Mouse (Mus musculus): Measurements from ENCODE around the gene Brd2. TPM values are rescaled to one million over a fixed set of nuclear protein-coding genes. Genes with fewer than 3 reads are reported as not detected.
A peak's percentile ranks its signal among the peaks of the same experiment; 100 is the strongest.

The Brd2 gene
- total RNA-seq, 2 experiments from 2014 or later = 213 to 224 TPM

GRCm38 (mm10) chr17:34133289-34133688 lies 10.9 kb upstream of the Brd2 start:
- DNase-seq = no peak

GRCm38 (mm10) chr17:34131911-34132310 lies 9.5 kb upstream of the Brd2 start:
- no peak for DNase-seq

- no peak for DNase-seq
Measured at GRCm38 (mm10) chr17:34130073-34130947, 7.9 kb upstream of the Brd2 start.

- DNase-seq = no peak
Measured at GRCm38 (mm10) chr17:34128944-34129791, 6.7 kb upstream of the Brd2 start.

- no peak for DNase-seq
Measured at GRCm38 (mm10) chr17:34128264-34128937, 6.0 kb upstream of the Brd2 start.

GRCm38 (mm10) chr17:34127475-34127874 lies 5.0 kb upstream of the Brd2 start:
- peak; percentile 51 to 70 for DNase-seq

GRCm38 (mm10) chr17:34126826-34127420 lies 4.5 kb upstream of the Brd2 start:
- DNase-seq = no peak

- no peak for DNase-seq
Measured at GRCm38 (mm10) chr17:34124649-34125048, 2.2 kb upstream of the Brd2 start.

GRCm38 (mm10) chr17:34123518-34123917 lies 1.1 kb upstream of the Brd2 start:
- no peak for DNase-seq

- DNase-seq = no peak
Measured at GRCm38 (mm10) chr17:34123111-34123510, 677 bp upstream of the Brd2 start.

GRCm38 (mm10) chr17:34121879-34122187 lies 601 bp downstream of the Brd2 start:
- peak; percentile 62 to 74 for DNase-seq

- peak; percentile 90 to 94 for DNase-seq
Measured at GRCm38 (mm10) chr17:34121172-34121878, 1.1 kb downstream of the Brd2 start.

- peak; percentile 85 to 92 for DNase-seq
Measured at GRCm38 (mm10) chr17:34120814-34121171, 1.6 kb downstream of the Brd2 start.

GRCm38 (mm10) chr17:34120180-34120723 lies 2.2 kb downstream of the Brd2 start:
- peak; percentile 90 to 95 for DNase-seq

- DNase-seq = peak; percentile 98
Measured at GRCm38 (mm10) chr17:34119249-34120179, 2.9 kb downstream of the Brd2 start, which contains the start of gene H2-DMa. Gene H2-DMa, plus strand, starts transcription at chr17:34119541.

GRCm38 (mm10) chr17:34118873-34119248 lies 3.6 kb downstream of the Brd2 start:
- DNase-seq = no peak

GRCm38 (mm10) chr17:34118113-34118872 lies 4.1 kb downstream of the Brd2 start:
- peak; percentile 34 to 60 for DNase-seq

- DNase-seq = no peak
Measured at GRCm38 (mm10) chr17:34117421-34118112, 4.9 kb downstream of the Brd2 start.

Data from adrenal gland, postnatal 36 days (tissue).